Mouse (Mus musculus) kidney, embryonic 14.5 days (tissue): ENCODE measurements around the gene Nxpe3. TPM values are rescaled to one million over a fixed set of nuclear protein-coding genes. Genes with fewer than 3 reads are reported as not detected.

ENCODE experiments used
- ATAC-seq: fragments of 200-750 bp; cut with Nextera tagmentation; 2 replicates; pipeline ENCODE4 v1.8.0; 2017; ENCODE audit warnings: moderate number of reproducible peaks, mild to moderate bottlenecking, moderate TSS enrichment, moderate library complexity; ENCODE audit not compliant: low FRiP score, low TSS enrichment
- H3K27ac ChIP-seq: fragments of 300-500 bp; sonication (generic); 2 replicates; pipeline ENCODE4 v1.5.1; 2014; ENCODE audit warnings: low read depth, mild to moderate bottlenecking, low read length, moderate library complexity, mixed read lengths
- H3K27me3 ChIP-seq: fragments of 300-500 bp; sonication (generic); 2 replicates; pipeline ENCODE4 v1.6.1; 2014; ENCODE audit warnings: mild to moderate bottlenecking, low read length; ENCODE audit not compliant: control insufficient read depth, insufficient read depth
- H3K36me3 ChIP-seq: fragments of 300-500 bp; sonication (generic); 2 replicates; pipeline ENCODE4 v1.6.1; 2014; ENCODE audit warnings: low read length, mixed read lengths; ENCODE audit not compliant: control insufficient read depth, insufficient read depth
- H3K4me1 ChIP-seq: fragments of 300-500 bp; sonication (generic); 2 replicates; pipeline ENCODE4 v1.6.1; 2014; ENCODE audit warnings: low read length, mixed read lengths; ENCODE audit not compliant: control insufficient read depth, insufficient read depth
- H3K4me2 ChIP-seq: fragments of 300-500 bp; sonication (generic); replicated peaks from 2 replicates; pipeline ENCODE4 v1.6.1; 2014; ENCODE audit warnings: low read depth, mild to moderate bottlenecking, low read length
- H3K4me3 ChIP-seq: fragments of 300-500 bp; sonication (generic); 2 replicates; pipeline ENCODE4 v1.5.1; 2014; ENCODE audit warnings: mild to moderate bottlenecking, low read length
- H3K9ac ChIP-seq: fragments of 300-500 bp; sonication (generic); 2 replicates; pipeline ENCODE4 v1.6.1; 2014; ENCODE audit warnings: low read depth, mild to moderate bottlenecking, low read length, moderate library complexity
- H3K9me3 ChIP-seq: fragments of 300-500 bp; sonication (generic); 2 replicates; pipeline ENCODE4 v1.6.1; 2016; ENCODE audit warnings: low read length; ENCODE audit not compliant: control insufficient read depth
- WGBS: fragments of 180-500 bp; shearing (Covaris S2); extraction: QIAGEN DNeasy Blood & Tissue Kit; methylation state at CpG from one replicate; pipeline ENCODE4 v1.1.7; 2014; 5-methylcytosine and 5-hydroxymethylcytosine counted together
- polyA plus RNA-seq: library from polyadenylated mRNA; unstranded; fragments of >200 nt; fragmentation: Nextera tagmentation; extraction: Ambion mirVana; gene quantifications from 2 replicates; pipeline ENCODE4 v1.2.1, GENCODE M21; 2014

The Nxpe3 gene
- polyA plus RNA-seq, 1 experiment from 2014 or later, result 1.3 TPM

- Histone ChIP-seq H3K36me3 (peaks cover 3% of the 10 kb centered on the region; the same call in 1 of the 2 replicates), H3K9ac (no peak overlapping the region), H3K27ac (no peak overlapping the region), H3K9me3 (no peaks in the 10 kb centered on the region), H3K27me3 (no peaks in the 10 kb centered on the region), H3K4me1 (no peaks in the 10 kb centered on the region), H3K4me3 (no peak overlapping the region), H3K4me2 (no peak overlapping the region)
- no peak for ATAC-seq
These were observed 59.3 kb downstream of the Nxpe3 start for GRCm38 (mm10) chr16:55835798-55836197.

GRCm38 (mm10) chr16:55832617-55833016 lies 62.5 kb downstream of the Nxpe3 start:
- Histone ChIP-seq H3K27me3 (no peaks in the 10 kb centered on the region), H3K4me2 (no peak overlapping the region), H3K4me3 (no peak overlapping the region), H3K4me1 (no peaks in the 10 kb centered on the region), H3K9ac (no peak overlapping the region), H3K36me3 (peaks cover 3% of the 10 kb centered on the region; the same call in 1 of the 2 replicates), H3K9me3 (no peaks in the 10 kb centered on the region), H3K27ac (no peak overlapping the region)
- no peak for ATAC-seq
- 95% methylated on average over 8 of the region's 8 CpGs for WGBS

- H3K9ac ChIP-seq, result no peak overlapping the region
These were observed 63.0 kb downstream of the Nxpe3 start for GRCm38 (mm10) chr16:55832040-55832439.

GRCm38 (mm10) chr16:55831451-55831850 lies 63.6 kb downstream of the Nxpe3 start:
- no peaks in the 10 kb centered on the region for H3K9me3 ChIP-seq
- no peak overlapping the region for H3K27ac ChIP-seq
- H3K4me1 ChIP-seq, result no peaks in the 10 kb centered on the region
- H3K9ac ChIP-seq, result no peak overlapping the region
- H3K36me3 ChIP-seq, result peaks cover 3% of the 10 kb centered on the region; the same call in 1 of the 2 replicates
- 95% methylated on average over 1 of the region's 1 CpGs for WGBS
- no peaks in the 10 kb centered on the region for H3K27me3 ChIP-seq
- ATAC-seq, result no peak
- no peak overlapping the region for H3K4me2 ChIP-seq
- no peak overlapping the region for H3K4me3 ChIP-seq

More at GRCm38 (mm10) chr16:55832040-55832439, 63.0 kb downstream of the Nxpe3 start:
- no peak overlapping the region for H3K4me3 ChIP-seq
- H3K9me3 ChIP-seq, result no peaks in the 10 kb centered on the region
- H3K36me3 ChIP-seq, result peaks cover 3% of the 10 kb centered on the region; the same call in 1 of the 2 replicates
- 96% methylated on average over 6 of the region's 6 CpGs for WGBS
- H3K4me1 ChIP-seq, result no peaks in the 10 kb centered on the region
- ATAC-seq, result no peak
- no peak overlapping the region for H3K4me2 ChIP-seq
- H3K27ac ChIP-seq, result no peak overlapping the region
- no peaks in the 10 kb centered on the region for H3K27me3 ChIP-seq

GRCm38 (mm10) chr16:55823398-55824155 lies 71.5 kb downstream of the Nxpe3 start:
- WGBS, result 55% methylated on average over 11 of the region's 11 CpGs
- Histone ChIP-seq H3K27ac (no peak overlapping the region), H3K36me3 (peaks cover under 1% of the 10 kb centered on the region; the same call in 1 of the 2 replicates), H3K9me3 (no peaks in the 10 kb centered on the region), H3K4me1 (peaks cover 11% of the 10 kb centered on the region; the same call in 1 of the 2 replicates), H3K9ac (no peak overlapping the region), H3K4me2 (no peak overlapping the region), H3K27me3 (no peaks in the 10 kb centered on the region), H3K4me3 (no peak overlapping the region)
- no peak for ATAC-seq

GRCm38 (mm10) chr16:55822741-55823397 lies 72.2 kb downstream of the Nxpe3 start:
- Histone ChIP-seq H3K36me3 (peaks cover 8% of the 10 kb centered on the region), H3K9ac (peak overlapping the region; percentile 84; the same call in 1 of the 2 replicates), H3K4me2 (peak overlapping the region; percentile 83), H3K27me3 (no peaks in the 10 kb centered on the region), H3K9me3 (no peaks in the 10 kb centered on the region), H3K4me3 (peak overlapping the region; percentile 87; the same call in 1 of the 2 replicates), H3K4me1 (peaks cover 11% of the 10 kb centered on the region; the same call in 1 of the 2 replicates), H3K27ac (no peak overlapping the region)
- WGBS, result 35% methylated on average over 18 of the region's 18 CpGs
- no peak for ATAC-seq

- peaks cover 11% of the 10 kb centered on the region; the same call in 1 of the 2 replicates for H3K4me1 ChIP-seq
- peak overlapping the region; percentile 90 for H3K27ac ChIP-seq
- peaks cover 15% of the 10 kb centered on the region for H3K36me3 ChIP-seq
- H3K9me3 ChIP-seq, result no peaks in the 10 kb centered on the region
- peak overlapping the region; percentile 84 for H3K9ac ChIP-seq
- H3K4me2 ChIP-seq, result peak overlapping the region; percentile 83
- H3K4me3 ChIP-seq, result peak overlapping the region; percentile 87
- peak; percentile 96 for ATAC-seq
- under 1% methylated on average over 55 of the region's 67 CpGs for WGBS
- H3K27me3 ChIP-seq, result no peaks in the 10 kb centered on the region
These were observed 72.9 kb downstream of the Nxpe3 start for GRCm38 (mm10) chr16:55821997-55822740.

- H3K36me3 ChIP-seq, result peaks cover 19% of the 10 kb centered on the region
- peak overlapping the region; percentile 83 for H3K4me2 ChIP-seq
- H3K9me3 ChIP-seq, result no peaks in the 10 kb centered on the region
- peak overlapping the region; percentile 79 for H3K27ac ChIP-seq
- H3K27me3 ChIP-seq, result no peaks in the 10 kb centered on the region
- H3K4me3 ChIP-seq, result peak overlapping the region; percentile 87
- under 1% methylated on average over 40 of the region's 40 CpGs for WGBS
- H3K9ac ChIP-seq, result peak overlapping the region; percentile 84
- peaks cover 11% of the 10 kb centered on the region; the same call in 1 of the 2 replicates for H3K4me1 ChIP-seq
- ATAC-seq, result peak; percentile 44
These were observed 73.5 kb downstream of the Nxpe3 start for GRCm38 (mm10) chr16:55821571-55821981.
